Mouse (Mus musculus) myocyte (in vitro differentiated cells): ENCODE data around the gene Mup21.

Experiments
- CEBPB ChIP-seq: IDR thresholded peaks from 2 replicates; pipeline ENCODE4 v1.6.1; 2011; ENCODE audit warnings: mild to moderate bottlenecking, moderate library complexity; ENCODE audit not compliant: poor library complexity, insufficient read depth, severe bottlenecking
- MAX ChIP-seq: IDR thresholded peaks from one replicate; pipeline ENCODE4 v1.6.1; 2011; ENCODE audit warnings: low read depth, mild to moderate bottlenecking, control low read depth
- POLR2A ChIP-seq: IDR thresholded peaks from one replicate; pipeline ENCODE4 v1.6.1; 2011; ENCODE audit warnings: low read depth, mild to moderate bottlenecking, control low read depth, moderate library complexity; ENCODE audit not compliant: insufficient read length
- POLR2AphosphoS2 ChIP-seq: IDR thresholded peaks from one replicate; pipeline ENCODE4 v1.6.1; 2011; ENCODE audit warnings: low read depth, control low read depth; ENCODE audit not compliant: insufficient read length
- SRF ChIP-seq: IDR thresholded peaks from one replicate; pipeline ENCODE4 v1.6.1; 2011; ENCODE audit warnings: low read depth; ENCODE audit not compliant: control insufficient read depth, insufficient read length
- USF1 ChIP-seq: IDR thresholded peaks from one replicate; pipeline ENCODE4 v1.6.1; 2011; ENCODE audit warnings: low read depth, mild to moderate bottlenecking, control low read depth, moderate library complexity

GRCm38 (mm10) chr4:62188778-62189177, 38.1 kb upstream of the Mup21 start:
- TF ChIP-seq POLR2A (no peak), SRF (no peak), POLR2AphosphoS2 (no peak), USF1 (no peak), MAX (no peak), CEBPB (no peak)
